Mouse (Mus musculus) megakaryocyte progenitor cell, adult 5-6 weeks (primary cell): ENCODE measurements around the gene Macf1. TPM values are rescaled to one million over a fixed set of nuclear protein-coding genes. Genes with fewer than 3 reads are reported as not detected.

Source experiments
- ATAC-seq: replicated peaks from 2 replicates; pipeline ENCODE4 v1.8.0; 2016; ENCODE audit warnings: mild to moderate bottlenecking, moderate TSS enrichment, inconsistent platforms; ENCODE audit not compliant: poor library complexity
- total RNA-seq, 2 experiments: library from RNA; stranded (forward) in 1 of 2; stranded (reverse) in 1 of 2; fragments of 157-497, 149-512 nt in 1 of 2; fragments of 200-1000 nt in 1 of 2; gene quantifications; 2 replicates each; pipeline versions ENCODE4 v1.2.3 to v1.2.4; 2015 to 2017

Macf1 gene
- total RNA-seq, 2 experiments from 2014 or later = 123 to 130 TPM

- no peak for ATAC-seq
Observed at GRCm38 (mm10) chr4:123601036-123601435, 83.1 kb downstream of the Macf1 start.

DNA sequence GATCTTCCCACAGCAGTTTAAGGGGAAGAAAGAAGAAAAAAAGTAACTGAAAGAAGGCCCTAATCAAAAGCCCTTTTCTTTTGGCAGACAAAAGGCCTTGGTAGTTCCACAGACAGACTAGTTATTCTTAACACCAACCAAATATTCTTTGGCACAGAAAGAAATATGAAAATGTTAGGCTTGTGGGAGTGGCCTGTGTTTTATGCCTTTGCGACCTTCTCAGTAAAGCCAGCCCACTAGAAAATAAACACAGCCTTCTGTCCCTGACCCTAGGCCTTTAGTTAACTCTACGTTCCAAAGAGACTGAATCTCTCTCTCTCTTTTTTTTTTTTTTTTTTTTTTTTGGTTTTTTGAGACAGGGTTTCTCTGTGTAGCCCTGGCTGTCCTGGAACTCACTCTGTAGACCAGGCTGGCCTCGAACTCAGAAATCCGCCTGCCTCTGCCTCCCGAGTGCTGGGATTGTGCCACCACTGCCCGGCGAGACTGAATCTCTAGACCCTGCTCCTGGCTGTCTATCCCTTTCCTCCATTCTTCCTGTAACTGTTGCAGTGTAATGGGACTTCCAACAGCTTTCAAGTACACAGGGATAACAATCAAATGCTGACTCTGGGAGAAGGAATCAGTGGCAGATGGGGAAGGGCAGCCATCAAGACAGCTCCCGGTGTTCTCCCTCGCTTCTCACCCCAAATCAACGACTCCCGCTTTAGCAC, 85.5 kb downstream of the Macf1 start:
- no peak for ATAC-seq

DNA sequence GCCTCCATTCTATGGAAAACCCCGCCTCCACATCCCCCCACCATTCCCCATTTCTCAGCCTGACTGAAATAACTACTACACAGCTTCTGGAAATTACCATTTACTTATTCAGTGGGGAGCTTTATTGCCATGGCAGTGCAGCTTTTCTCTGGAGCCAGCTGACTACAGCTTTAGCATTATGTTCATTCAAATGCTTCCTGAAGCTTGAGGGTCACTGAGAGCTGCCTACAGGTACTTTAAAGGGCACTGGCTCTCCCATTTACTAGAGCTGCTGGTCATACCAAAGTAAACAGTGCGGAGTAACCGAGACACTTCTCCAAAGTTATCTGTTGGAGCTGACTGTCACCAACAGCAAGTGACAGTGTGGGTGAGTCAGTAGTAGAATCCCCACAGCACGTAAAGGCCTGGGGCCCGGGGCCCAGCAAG, 89.8 kb downstream of the Macf1 start:
- ATAC-seq = no peak

DNA sequence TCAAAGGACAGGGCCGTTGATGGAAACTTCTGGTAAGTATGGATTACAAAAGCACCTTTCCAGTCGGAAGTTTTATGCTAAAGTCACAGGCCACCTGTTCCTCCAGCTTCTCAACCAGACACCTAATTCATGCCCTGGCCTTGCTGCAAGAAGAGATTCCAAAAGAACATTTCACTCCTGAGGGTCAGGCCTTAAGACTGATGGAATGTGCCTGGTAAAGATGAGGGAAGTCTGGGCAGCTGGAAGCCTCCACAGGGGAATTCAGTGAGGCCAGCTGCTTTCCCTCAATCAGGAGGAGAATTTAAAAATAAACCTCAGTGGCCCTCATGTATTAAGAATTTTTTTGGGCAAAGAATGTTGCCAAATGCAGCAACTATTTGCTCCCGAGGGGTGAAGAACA, 90.5 kb downstream of the Macf1 start:
- no peak for ATAC-seq

DNA sequence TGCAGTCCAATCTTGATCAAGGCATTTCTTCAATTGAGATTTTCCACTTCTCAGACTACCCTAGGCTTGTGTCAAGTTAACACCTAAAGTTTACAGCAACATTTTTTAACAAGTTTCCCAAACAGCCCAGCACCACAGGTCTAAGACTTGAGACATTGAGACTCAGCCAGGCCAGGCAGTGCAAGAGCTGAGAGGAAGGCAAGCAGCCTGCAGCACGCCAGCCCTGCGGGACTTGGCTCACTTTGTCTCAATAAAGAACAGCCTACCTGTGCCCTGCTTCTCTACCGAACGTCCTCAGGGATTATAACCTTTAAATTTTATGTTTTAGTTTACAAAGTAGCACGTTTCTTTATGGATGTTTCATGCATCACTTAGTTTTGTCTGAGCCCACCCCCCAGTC, 92.1 kb downstream of the Macf1 start:
- ATAC-seq = no peak

DNA sequence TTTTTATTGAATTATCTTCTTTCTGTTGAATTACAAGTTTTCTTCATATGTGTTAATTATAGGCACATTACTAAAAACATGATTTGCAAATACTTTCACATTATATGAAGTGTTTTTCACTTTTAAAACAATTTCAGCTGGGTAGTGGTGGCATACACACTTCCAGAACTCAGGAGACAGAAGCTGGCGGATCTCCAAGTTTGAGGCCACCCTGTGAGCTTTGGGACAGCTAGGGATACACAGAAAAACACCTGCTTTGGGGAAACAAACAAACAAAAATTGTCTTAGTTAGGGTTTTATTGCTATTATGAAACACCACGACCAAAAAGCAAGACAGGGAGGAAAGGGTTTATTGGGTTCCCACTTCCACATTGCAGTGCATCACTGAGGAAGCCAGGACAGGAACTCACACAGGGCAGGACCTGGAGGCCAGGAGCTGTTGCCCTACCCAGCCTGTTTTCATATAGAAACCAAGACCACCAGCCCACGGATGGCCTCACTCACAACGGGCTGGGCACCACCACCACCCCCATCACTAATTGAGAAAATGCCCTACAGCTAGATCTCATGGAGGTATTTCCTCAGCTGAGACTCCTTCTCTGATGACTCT, 93.0 kb downstream of the Macf1 start:
- ATAC-seq = 0 out of 2 replicates have a peak, but pooled peaks have one; percentile 31

GRCm38 (mm10) chr4:123589496-123589895, 94.7 kb downstream of the Macf1 start:
- no peak for ATAC-seq

GRCm38 (mm10) chr4:123588353-123589301, 95.5 kb downstream of the Macf1 start:
- 0 out of 2 replicates have a peak, but pooled peaks have one; percentile 35 for ATAC-seq

DNA sequence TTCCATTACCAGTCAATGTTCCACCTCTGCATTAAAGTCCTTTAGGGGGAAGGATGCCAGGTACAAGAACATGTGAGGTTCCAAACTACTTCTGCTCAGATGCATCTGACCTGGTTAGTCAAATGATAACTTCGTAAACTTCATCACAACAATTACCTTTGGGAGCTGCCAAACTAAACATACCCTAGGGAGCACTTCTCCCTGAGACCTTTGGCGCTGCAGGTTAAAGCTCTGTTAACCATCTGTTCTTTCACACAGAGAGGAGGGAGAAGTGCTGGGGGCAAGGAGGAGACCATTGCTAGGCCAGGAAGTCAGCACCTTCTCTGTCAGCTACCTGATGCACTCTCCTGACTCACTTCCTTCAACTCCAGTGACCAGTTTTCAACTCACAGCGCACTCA, 96.5 kb downstream of the Macf1 start:
- no peak for ATAC-seq

- ATAC-seq = no peak
Observed at GRCm38 (mm10) chr4:123584720-123585093, 99.5 kb downstream of the Macf1 start.

- ATAC-seq = peak; percentile 89
Observed at GRCm38 (mm10) chr4:123584084-123584719, 100.0 kb downstream of the Macf1 start.

- ATAC-seq = peak; percentile 30
Observed at GRCm38 (mm10) chr4:123577469-123578088, 106.6 kb downstream of the Macf1 start.

GRCm38 (mm10) chr4:123572434-123573336, 111.5 kb downstream of the Macf1 start:
- peak; percentile 61 for ATAC-seq

GRCm38 (mm10) chr4:123571869-123572268, 112.3 kb downstream of the Macf1 start:
- peak; percentile 88 for ATAC-seq

DNA sequence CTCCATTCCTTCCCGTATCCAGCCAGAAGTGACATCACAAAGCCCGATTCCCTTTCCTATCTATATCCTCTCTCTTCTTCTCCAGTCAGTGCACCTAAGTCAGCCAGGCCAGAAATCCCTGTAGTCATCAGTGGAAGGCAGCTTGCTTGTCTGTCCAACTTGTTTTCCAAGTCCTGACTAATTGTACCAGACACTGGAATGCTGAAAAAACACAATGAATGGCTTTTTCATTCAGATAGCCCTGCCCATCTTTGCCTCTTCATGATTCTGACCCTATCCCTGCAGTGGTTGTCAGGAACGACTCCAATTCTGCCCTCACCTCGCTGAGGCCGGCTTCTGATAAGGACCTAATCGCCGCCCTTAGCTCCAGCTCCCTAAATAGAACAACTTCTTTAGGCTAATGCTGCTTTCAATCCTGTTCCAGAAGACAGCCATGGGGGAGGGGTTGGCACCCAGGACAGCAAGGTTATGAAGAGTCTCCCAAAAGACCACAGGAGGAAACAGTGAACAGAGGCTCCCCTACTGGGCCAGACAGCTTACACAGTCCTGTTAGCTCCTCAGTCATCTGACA, 118.8 kb downstream of the Macf1 start:
- ATAC-seq = peak; percentile 12; the same call in 1 of the 2 replicates

DNA sequence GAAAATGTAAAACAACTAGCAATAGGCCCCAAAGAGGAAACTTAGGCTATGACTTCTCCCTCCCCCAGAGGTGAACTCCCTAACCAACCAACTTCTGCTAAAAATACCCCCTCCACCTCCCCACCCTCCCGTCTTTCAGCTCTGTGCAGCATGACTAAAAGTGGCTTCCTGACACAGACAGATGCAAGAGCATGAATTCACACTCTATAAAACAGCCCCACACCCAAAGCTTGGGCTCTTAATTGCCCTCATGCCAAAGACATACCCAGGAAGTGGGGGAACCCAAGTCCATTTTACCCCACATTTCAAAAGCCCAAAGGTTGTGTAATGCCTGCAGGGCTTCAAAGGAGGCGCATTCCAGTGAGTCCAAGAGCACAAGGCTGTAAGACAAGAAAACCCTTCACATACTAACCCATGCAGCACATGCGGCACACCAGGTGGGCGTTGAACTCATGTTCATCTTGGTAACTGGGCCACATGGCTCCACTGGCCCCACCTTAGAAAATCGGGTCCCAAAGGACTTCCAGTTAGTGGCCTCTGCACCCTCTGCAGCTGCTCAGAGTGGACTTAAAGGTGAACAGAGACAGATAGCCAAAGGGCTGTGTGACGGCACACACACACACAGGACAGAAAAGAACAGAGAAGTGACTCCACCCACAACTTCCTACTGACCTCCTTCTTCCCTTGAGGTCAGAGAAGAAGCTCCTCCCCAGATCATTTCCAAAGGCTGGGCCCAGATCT, 119.9 kb downstream of the Macf1 start:
- peak; percentile 73 for ATAC-seq

- 0 out of 2 replicates have a peak, but pooled peaks have one; percentile 18 for ATAC-seq
Observed at GRCm38 (mm10) chr4:123562177-123562815, 121.9 kb downstream of the Macf1 start.

- no peak for ATAC-seq
Observed at GRCm38 (mm10) chr4:123560896-123561295, 123.3 kb downstream of the Macf1 start.
